Mouse (Mus musculus): ENCODE results near the gene Dennd2c.
"Not testable (repeated sequence)": the region's sequence is repeated elsewhere in the genome, so short reads cannot be mapped to it uniquely, and the experiment has no call there.

Dennd2c gene

GRCm38 (mm10) chr3:103169771-103170170 lies 67.4 kb downstream of the Dennd2c start:
- peak; percentile 69 to 83 for DNase-seq (ENCODE audit: low spot score in 2 of 2)

- DNase-seq (ENCODE audit: low spot score in 2 of 2), result peak; percentile 98 to 99
Measured at GRCm38 (mm10) chr3:103171505-103172267, 69.3 kb downstream of the Dennd2c start, which contains the start of gene Bcas2. Gene Bcas2, plus strand, starts transcription at chr3:103171655.

- DNase-seq (ENCODE audit: low spot score in 2 of 2), result no peak
Measured at GRCm38 (mm10) chr3:103172615-103173014, 70.2 kb downstream of the Dennd2c start.

DNA sequence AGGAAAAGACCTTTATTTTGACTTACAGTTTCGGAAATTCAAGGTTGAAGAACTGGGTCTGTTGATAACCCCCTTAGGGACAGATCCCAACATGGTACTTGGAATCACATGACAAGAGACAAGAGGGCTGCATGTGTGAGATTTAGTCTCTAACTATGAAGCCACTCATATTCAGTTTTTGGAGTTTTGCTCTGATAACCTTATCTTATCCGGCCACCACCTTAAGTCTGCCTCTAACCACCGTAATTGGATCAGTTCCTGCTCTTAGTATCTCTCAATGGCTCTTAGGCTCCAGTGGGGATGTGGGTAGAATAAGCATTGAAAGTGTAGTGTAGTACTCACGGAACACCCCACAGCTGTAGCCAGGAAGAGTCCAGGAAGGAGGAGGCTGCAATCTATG lies 74.3 kb downstream of the Dennd2c start:
- DNase-seq (ENCODE audit: low spot score in 2 of 2), result no peak

GRCm38 (mm10) chr3:103179527-103179926 lies 77.1 kb downstream of the Dennd2c start:
- DNase-seq (ENCODE audit: low spot score in 2 of 2), result no peak

- no peak for DNase-seq (ENCODE audit: low spot score in 2 of 2)
Measured at GRCm38 (mm10) chr3:103181171-103181570, 78.8 kb downstream of the Dennd2c start.

- no peak for DNase-seq (ENCODE audit: low spot score in 2 of 2)
Measured at GRCm38 (mm10) chr3:103182821-103183220, 80.4 kb downstream of the Dennd2c start.

- not testable (repeated sequence) for DNase-seq (ENCODE audit: low spot score in 2 of 2)
Measured at GRCm38 (mm10) chr3:103184467-103184866, 82.1 kb downstream of the Dennd2c start.

GRCm38 (mm10) chr3:103188451-103188850 lies 86.0 kb downstream of the Dennd2c start:
- DNase-seq (ENCODE audit: low spot score in 2 of 2), result no peak

- no peak for DNase-seq (ENCODE audit: low spot score in 2 of 2)
Measured at GRCm38 (mm10) chr3:103188856-103189255, 86.5 kb downstream of the Dennd2c start.

DNA sequence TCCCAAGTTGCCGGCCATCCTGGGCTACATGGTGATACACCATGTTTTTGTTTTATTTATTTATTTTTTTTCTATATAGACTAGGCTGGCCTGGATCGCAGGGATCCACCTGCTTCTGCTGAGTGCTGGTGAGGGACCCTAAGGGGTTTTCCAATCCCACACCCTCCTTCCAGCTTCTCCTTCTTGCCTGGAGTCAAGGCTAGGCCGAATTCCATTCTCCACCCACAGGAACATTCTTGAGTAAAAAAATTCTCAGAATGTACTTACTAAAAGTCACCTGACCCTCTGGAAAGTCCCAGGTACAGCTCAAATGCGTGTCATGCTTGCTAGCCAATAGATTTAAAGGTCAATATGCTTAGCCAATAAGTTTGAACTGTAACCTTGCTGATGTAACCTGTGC lies 89.8 kb downstream of the Dennd2c start:
- no peak for DNase-seq (ENCODE audit: low spot score in 2 of 2)

GRCm38 (mm10) chr3:103193186-103193585 lies 90.8 kb downstream of the Dennd2c start:
- DNase-seq (ENCODE audit: low spot score in 2 of 2), result no peak

- DNase-seq (ENCODE audit: low spot score in 2 of 2), result no peak
Measured at GRCm38 (mm10) chr3:103196320-103196823, 94.0 kb downstream of the Dennd2c start.

DNA sequence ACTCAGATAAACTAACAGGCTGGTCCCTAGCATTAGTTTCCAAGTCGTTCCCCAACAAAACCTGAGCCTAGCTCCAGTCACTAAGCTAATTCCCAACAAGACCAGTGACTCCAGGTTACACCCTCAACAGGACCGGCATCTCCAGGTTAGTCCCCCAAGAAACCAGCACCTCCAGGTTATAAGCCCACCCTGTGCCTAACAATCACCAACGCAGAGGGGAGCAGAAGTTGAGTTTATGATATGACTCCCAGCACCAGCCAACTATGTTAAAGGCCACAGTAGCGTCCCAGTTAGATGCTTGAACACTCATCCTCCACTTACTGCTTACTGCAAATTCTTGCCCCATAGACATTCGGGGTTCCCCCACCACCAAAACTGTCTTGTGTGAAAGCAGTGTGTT lies 97.0 kb downstream of the Dennd2c start:
- no peak for DNase-seq (ENCODE audit: low spot score in 2 of 2)

DNA sequence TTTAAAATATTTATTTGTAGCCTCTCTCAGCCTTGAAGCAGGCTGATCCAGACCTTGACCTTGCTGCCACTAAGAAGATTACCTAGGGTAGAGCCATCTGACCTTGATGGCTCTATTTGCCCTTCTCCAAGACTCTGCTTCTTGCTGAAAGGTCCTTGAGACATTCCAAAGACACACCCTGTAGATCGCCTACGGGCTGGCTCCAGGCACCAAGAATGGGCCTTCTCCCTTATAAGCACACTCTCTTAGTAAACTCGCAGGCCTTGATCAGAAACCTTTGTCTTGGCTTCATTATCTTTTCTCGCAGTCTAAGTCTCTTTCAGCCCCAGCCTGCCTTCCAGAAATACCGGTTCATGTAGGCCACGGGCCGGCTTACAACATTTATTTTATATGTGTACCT lies 98.7 kb downstream of the Dennd2c start:
- DNase-seq (ENCODE audit: low spot score in 2 of 2), result not testable (repeated sequence)

DNA sequence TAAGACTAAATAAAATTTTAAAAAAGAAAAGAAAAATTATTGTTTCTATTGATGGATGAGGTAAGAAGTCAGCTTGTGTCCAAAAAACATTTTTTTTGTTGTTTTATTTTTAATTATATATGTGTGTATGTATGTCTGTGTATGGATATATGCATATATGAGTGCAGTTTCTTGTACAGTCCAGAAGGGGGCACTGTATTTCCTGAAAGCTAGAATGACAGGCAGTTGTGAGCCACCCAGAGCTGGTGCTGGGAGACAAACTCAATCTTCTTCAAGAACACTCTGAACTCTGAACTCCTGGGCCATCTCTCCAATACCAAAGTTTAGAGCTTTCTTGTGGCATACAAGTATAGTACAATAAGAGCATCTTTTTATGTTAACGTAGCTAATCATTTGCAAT lies 101.2 kb downstream of the Dennd2c start:
- no peak for DNase-seq (ENCODE audit: low spot score in 2 of 2)

GRCm38 (mm10) chr3:103204445-103204844 lies 102.0 kb downstream of the Dennd2c start:
- no peak for DNase-seq (ENCODE audit: low spot score in 2 of 2)

DNA sequence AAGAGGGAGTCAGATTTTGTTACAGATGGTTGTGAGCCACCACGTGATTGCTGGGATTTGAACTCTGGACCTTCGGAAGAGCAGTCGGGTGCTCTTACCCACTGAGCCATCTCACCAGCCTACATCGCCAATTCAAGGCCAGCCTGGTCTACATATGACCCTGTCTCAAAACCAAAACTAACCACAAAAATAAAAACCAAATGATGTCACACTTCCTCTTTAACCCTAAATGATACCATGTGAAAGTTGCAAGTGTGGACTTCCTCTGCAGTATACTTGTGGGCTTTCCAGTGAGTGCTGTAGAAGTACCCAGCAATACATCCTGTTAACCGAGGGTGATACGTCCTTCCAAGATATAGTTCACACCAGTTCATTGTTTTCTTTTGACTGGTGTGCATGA lies 104.0 kb downstream of the Dennd2c start:
- peak; percentile 68 to 70 for DNase-seq (ENCODE audit: low spot score in 2 of 2)

GRCm38 (mm10) chr3:103207749-103208148 lies 105.3 kb downstream of the Dennd2c start:
- no peak for DNase-seq (ENCODE audit: low spot score in 2 of 2)

GRCm38 (mm10) chr3:103208237-103208636 lies 105.8 kb downstream of the Dennd2c start:
- DNase-seq (ENCODE audit: low spot score in 2 of 2), result no peak

- DNase-seq (ENCODE audit: low spot score in 2 of 2), result no peak
Measured at GRCm38 (mm10) chr3:103211101-103211500, 108.7 kb downstream of the Dennd2c start.

- DNase-seq (ENCODE audit: low spot score in 2 of 2), result no peak
Measured at GRCm38 (mm10) chr3:103212142-103212541, 109.7 kb downstream of the Dennd2c start.

- DNase-seq (ENCODE audit: low spot score in 2 of 2), result no peak
Measured at GRCm38 (mm10) chr3:103213537-103213936, 111.1 kb downstream of the Dennd2c start.

All from natural killer cell, adult 2 months (primary cell).